8 mouse cellular contexts compared by ENCODE assay signal in genomic region chr8:84831490-84831889, GRCm38 (mm10). TPM values are rescaled to one million over a fixed set of nuclear protein-coding genes. Genes with fewer than 3 reads are reported as not detected.
DNase-seq lines count a peak whose midpoint lies in the region; ATAC-seq and TF ChIP-seq lines count a peak whose summit lies in the region.

Gadd45gip1 (plus strand) TSS chr8:84831522.

- H3K9me3 ChIP-seq in heart, embryonic 14.5 days (ENCODE audit: control insufficient read depth, low read length): no peaks in the 10 kb centered on the region
- no peaks in the 10 kb centered on the region for H3K9me3 ChIP-seq in megakaryocyte, embryonic 14.5 days
- no peaks in the 10 kb centered on the region for H3K9me3 ChIP-seq in stomach, embryonic 15.5 days

- peak within 1 kb of the TSS; percentile 73 for H3K4me2 ChIP-seq in heart, embryonic 14.5 days (ENCODE audit: low read length)
- peak within 1 kb of the TSS; percentile 61 for H3K4me2 ChIP-seq in stomach, embryonic 15.5 days

- H3K27me3 ChIP-seq in C2C12 (ENCODE audit: control insufficient read depth, insufficient read depth, insufficient read length): no peaks in the 10 kb centered on the region
- no peaks in the 10 kb centered on the region for H3K27me3 ChIP-seq in heart, embryonic 14.5 days (ENCODE audit: control insufficient read depth, insufficient read depth, low read length)
- no peaks in the 10 kb centered on the region for H3K27me3 ChIP-seq in megakaryocyte, embryonic 14.5 days (replicated peaks)
- no peaks in the 10 kb centered on the region for H3K27me3 ChIP-seq in stomach, embryonic 15.5 days (replicated peaks)

- peak within 1 kb of the TSS; percentile 74 for H3K4me3 ChIP-seq in C2C12 (ENCODE audit: insufficient read depth, poor library complexity, severe bottlenecking)
- H3K4me3 ChIP-seq in embryonic fibroblast, embryonic 13.5 days (ENCODE audit: insufficient read depth, low read length): peak within 1 kb of the TSS; percentile 91
- H3K4me3 ChIP-seq in heart, embryonic 14.5 days (ENCODE audit: control insufficient read depth in 1 of 2, insufficient read depth in 1 of 2, low read depth in 1 of 2, low read length in 2 of 2): peak within 1 kb of the TSS; percentile 96
- H3K4me3 ChIP-seq in megakaryocyte, embryonic 14.5 days (replicated peaks): peak within 1 kb of the TSS; percentile 98
- H3K4me3 ChIP-seq in stomach, embryonic 15.5 days (replicated peaks): peak within 1 kb of the TSS; percentile 99

- peaks cover 34% of the 10 kb centered on the region for H3K79me2 ChIP-seq in C2C12 (ENCODE audit: control insufficient read depth, insufficient read depth)

- peak; percentile 25 for DNase-seq in Muller cell, postnatal 12 days (ENCODE audit: inconsistent ontology term)
- DNase-seq in left cerebral cortex, postnatal 10 days (ENCODE audit: extremely low spot score in 1 of 2, low spot score in 2 of 2): no peak
- DNase-seq in yolk sac, embryonic 10.5 days (ENCODE audit: low spot score): no peak

- no peaks in the 10 kb centered on the region for H3K4me1 ChIP-seq in embryonic fibroblast, embryonic 13.5 days (ENCODE audit: control insufficient read depth, insufficient read depth, low read length)
- peaks cover 10 to 21% of the 10 kb centered on the region in 2 experiments for H3K4me1 ChIP-seq in heart, embryonic 14.5 days (ENCODE audit: control insufficient read depth in 2 of 2, insufficient read depth in 2 of 2, low read length in 2 of 2)
- H3K4me1 ChIP-seq in megakaryocyte, embryonic 14.5 days: peaks cover 37% of the 10 kb centered on the region
- H3K4me1 ChIP-seq in stomach, embryonic 15.5 days: peaks cover 16% of the 10 kb centered on the region

- H3K36me3 ChIP-seq in C2C12 (ENCODE audit: control insufficient read depth, insufficient read depth): peaks cover 35% of the 10 kb centered on the region
- peaks cover 30% of the 10 kb centered on the region for H3K36me3 ChIP-seq in heart, embryonic 14.5 days (ENCODE audit: control insufficient read depth, insufficient read depth, low read length)
- peaks cover 36% of the 10 kb centered on the region for H3K36me3 ChIP-seq in megakaryocyte, embryonic 14.5 days (replicated peaks; ENCODE audit: low read length)
- H3K36me3 ChIP-seq in stomach, embryonic 15.5 days: peaks cover 23% of the 10 kb centered on the region

- peak within 1 kb of the TSS; percentile 97 for H3ac ChIP-seq in C2C12 (ENCODE audit: control insufficient read depth, insufficient read length, low read depth)

- intact Hi-C loops in left cerebral cortex, postnatal 10 days (cut with DNase I): no loop called here

- TF ChIP-seq POLR2A in embryonic fibroblast, embryonic 13.5 days (IDR thresholded peaks at IDR 0.05; ENCODE audit: low read depth, low read length): no peak

- 61% methylated on average over 11 of the region's 11 CpGs for WGBS in heart, embryonic 14.5 days
- 61% methylated on average over 11 of the region's 11 CpGs for WGBS in stomach, embryonic 15.5 days

- no peak for TF ChIP-seq CTCF in C2C12 (IDR thresholded peaks at IDR 0.05; ENCODE audit: control insufficient read depth, insufficient read depth, insufficient read length)
- TF ChIP-seq CTCF in embryonic fibroblast, embryonic 13.5 days (IDR thresholded peaks at IDR 0.05; ENCODE audit: borderline replicate concordance, insufficient read depth, low read length): no peak

- peaks cover 10% of the 10 kb centered on the region for H3K79me3 ChIP-seq in C2C12 (ENCODE audit: low read depth)

- peak within 1 kb of the TSS; percentile 59 for H3K27ac ChIP-seq in embryonic fibroblast, embryonic 13.5 days (ENCODE audit: insufficient read depth, low read length)
- peak within 1 kb of the TSS; percentile 91 for H3K27ac ChIP-seq in heart, embryonic 14.5 days (replicated peaks in 1 of 2; ENCODE audit: control insufficient read depth in 1 of 2, insufficient read depth in 1 of 2, low read depth in 2 of 2, low read length in 2 of 2)
- peak within 1 kb of the TSS; percentile 96 for H3K27ac ChIP-seq in stomach, embryonic 15.5 days

- ATAC-seq in heart, embryonic 14.5 days (ENCODE audit: insufficient number of reproducible peaks, insufficient read depth, low FRiP score, low read depth): no peak
- no peak for ATAC-seq in stomach, embryonic 15.5 days (ENCODE audit: insufficient read depth, low FRiP score, low read depth)

- H3K9ac ChIP-seq in heart, embryonic 14.5 days (ENCODE audit: low read length): peak within 1 kb of the TSS; percentile 96
- H3K9ac ChIP-seq in stomach, embryonic 15.5 days: peak within 1 kb of the TSS; percentile 95

TF ChIP-seq in C2C12, 6 proteins besides CTCF, POLR2A, EP300 and RAD21:
- TF ChIP-seq CEBPB (IDR thresholded peaks at IDR 0.05; ENCODE audit: low read depth): no peak
- TF ChIP-seq MYOD1 (IDR thresholded peaks at IDR 0.05; ENCODE audit: control insufficient read depth, insufficient read length, low read depth): no peak

RNA-seq across cellular contexts. Expression of gene Gadd45gip1, which starts in this region (rescaled TPM):
- polyA plus RNA-seq in C2C12 (2012; fragmentation: generic; extraction: Trizol): 32.5 TPM
- polyA plus RNA-seq in embryonic fibroblast, embryonic 13.5 days (2011; ENCODE audit: insufficient read length, low read depth, missing spikeins): 11.7 and 12.6 TPM in 2 replicates
- 49.9 and 53.0 TPM in 2 replicates for polyA plus RNA-seq in heart, embryonic 14.5 days (2014; fragmentation: Nextera tagmentation; extraction: Ambion mirVana)
- 10 to 100 TPM; 20.6 to 21.3 TPM for total RNA-seq in left cerebral cortex, postnatal 10 days (2021)
- polyA plus RNA-seq in megakaryocyte, embryonic 14.5 days (2012; ENCODE audit: insufficient read depth, low replicate concordance): 37.4 and 49.3 TPM in 2 replicates
- 52.7 and 54.5 TPM in 2 replicates for polyA plus RNA-seq in stomach, embryonic 15.5 days (2015; fragmentation: Nextera tagmentation; extraction: Ambion mirVana)
